Mouse (Mus musculus) skeletal muscle tissue, postnatal 0 days (tissue): ENCODE data around the gene Zfp984. TPM values are rescaled to one million over a fixed set of nuclear protein-coding genes. Genes with fewer than 3 reads are reported as not detected.

Source experiments
- polyA plus RNA-seq: library from polyadenylated mRNA; unstranded; fragments of >200 nt; fragmentation: Nextera tagmentation; extraction: Ambion mirVana; gene quantifications from 2 replicates; pipeline ENCODE4 v1.2.1, GENCODE M21; 2015

The Zfp984 gene
- 3.8 and 4.1 TPM in 2 replicates for polyA plus RNA-seq

DNA sequence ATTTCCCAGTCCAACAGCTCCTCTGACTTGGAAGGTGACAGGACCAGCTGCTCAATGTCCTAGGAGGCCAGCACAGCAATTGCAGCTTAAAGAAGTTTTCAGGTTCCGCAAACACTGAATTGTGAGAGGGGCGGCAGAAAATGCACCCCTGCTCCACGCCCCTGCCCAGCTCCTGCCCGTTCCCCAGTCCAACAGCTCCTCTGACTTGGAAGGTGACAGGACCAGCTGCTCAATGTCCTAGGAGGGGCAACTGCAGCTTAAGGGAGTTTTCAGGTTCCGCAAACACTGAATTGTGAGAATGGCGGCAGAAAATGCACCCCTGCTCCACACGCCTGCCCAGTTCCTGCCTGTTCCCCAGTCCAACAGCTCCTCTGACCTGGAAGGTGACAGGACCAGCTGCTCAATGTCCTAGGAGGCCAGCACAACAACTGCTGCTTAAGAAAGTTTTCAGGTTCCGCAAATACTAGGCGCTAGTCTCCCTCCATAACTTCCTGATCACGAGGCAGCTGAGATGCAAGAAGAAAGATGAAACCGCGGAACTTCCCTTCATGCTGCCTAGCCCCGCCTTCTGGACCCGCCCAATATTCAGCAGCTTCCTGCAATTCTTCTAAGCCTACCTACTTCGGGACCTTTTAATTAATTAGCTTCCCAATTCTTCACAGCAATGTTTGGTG, at the start of gene Zfp984:
Gene Zfp984, minus strand, starts transcription at position 497 of the 674 bp plus-strand sequence.

DNA sequence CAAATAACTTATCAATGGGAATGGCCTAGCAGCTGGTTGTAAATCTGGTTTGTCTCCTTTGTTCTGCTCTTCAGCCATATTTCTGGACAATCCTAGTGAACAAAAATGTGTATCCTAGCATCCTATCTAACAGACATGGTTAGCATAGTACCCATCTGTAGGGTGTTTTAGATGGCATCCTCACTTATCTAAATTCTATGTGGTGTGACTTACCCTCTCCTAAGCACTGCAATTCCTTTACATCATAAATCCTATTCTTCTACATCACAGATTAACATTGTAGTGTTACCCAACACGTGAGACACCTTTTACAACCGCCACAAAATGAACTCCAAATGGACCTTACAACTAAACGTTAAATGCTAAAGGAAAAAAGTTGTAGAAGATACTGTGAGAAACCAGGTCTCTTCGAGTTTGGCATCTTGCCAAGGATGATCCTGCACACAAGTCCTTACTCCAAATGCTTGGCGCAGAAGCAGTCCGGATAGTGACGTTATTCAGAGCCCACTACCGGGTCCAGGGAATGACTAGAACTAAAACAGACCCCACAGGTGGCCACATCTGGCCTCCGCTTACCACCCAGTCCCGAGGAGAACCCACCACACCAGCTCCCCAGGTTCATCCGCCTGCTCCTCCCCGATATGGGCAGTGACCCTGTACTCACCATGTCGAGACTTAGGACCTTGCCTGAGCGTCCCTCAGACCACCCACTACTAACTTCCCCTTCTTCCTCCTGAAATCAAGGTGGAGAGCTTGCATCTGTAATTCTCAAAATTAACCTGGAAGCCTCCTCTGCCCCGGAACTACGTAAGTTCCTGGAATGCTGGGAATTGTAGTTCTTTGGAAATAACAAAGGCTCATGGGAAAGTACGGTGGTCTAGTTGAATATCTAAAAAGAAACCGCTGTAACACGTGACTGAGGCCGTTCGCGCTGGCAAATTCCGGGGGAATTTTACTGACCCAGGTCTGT, 38.3 kb upstream of the Zfp984 start, which contains the start of gene Zfp933:
Gene Zfp933, minus strand, starts transcription at position 753 of the 970 bp plus-strand sequence.

Other genes starting within 250 kb of the Zfp984 start
- gene Zfp979, start 167.3 kb downstream of the Zfp984 start, polyA plus RNA-seq = 1.5 and 2.3 TPM in 2 replicates
- gene Zfp534, start 107.2 kb downstream of the Zfp984 start, polyA plus RNA-seq = not detected in 2 replicates
- 3.1 and 3.8 TPM in 2 replicates for gene Zfp933, start 38.6 kb upstream of the Zfp984 start, polyA plus RNA-seq
- gene Miip, start 59.0 kb upstream of the Zfp984 start, polyA plus RNA-seq = 11.6 and 14.5 TPM in 2 replicates
- 1.9 and 2.0 TPM in 2 replicates for gene Fv1, start 59.2 kb upstream of the Zfp984 start, polyA plus RNA-seq
- gene Mfn2, start 94.9 kb upstream of the Zfp984 start, polyA plus RNA-seq = 97.8 and 104 TPM in 2 replicates
- gene Plod1, start 127.0 kb upstream of the Zfp984 start, polyA plus RNA-seq = 41.6 and 45.5 TPM in 2 replicates
- 10.1 and 13.6 TPM in 2 replicates for gene 2510039O18Rik, start 131.1 kb upstream of the Zfp984 start, polyA plus RNA-seq
- gene Nppb, start 176.0 kb upstream of the Zfp984 start, polyA plus RNA-seq = 0.26 TPM in 1 of 2 replicates, not detected in the other
- gene Nppa, start 190.9 kb upstream of the Zfp984 start, polyA plus RNA-seq = 0.22 and 1.4 TPM in 2 replicates
- 3.4 and 3.5 TPM in 2 replicates for gene Clcn6, start 229.0 kb upstream of the Zfp984 start, polyA plus RNA-seq
- gene Mthfr, start 229.3 kb upstream of the Zfp984 start, polyA plus RNA-seq = 13.2 and 14.2 TPM in 2 replicates